Mouse (Mus musculus) C2C12 (cell line): ENCODE measurements at regions not wholly inside any gene's neighbourhood (a gene's known extent, or its start where the extent isn't known, plus 50 kb on each side); places are given as distances from the start of the nearest gene placed in this dataset.

ENCODE experiments used
- CEBPB ChIP-seq: IDR thresholded peaks from one replicate; pipeline ENCODE4 v1.6.1; 2011; ENCODE audit warnings: low read depth, mild to moderate bottlenecking, control low read depth, moderate library complexity
- CTCF ChIP-seq: IDR thresholded peaks from one replicate; pipeline ENCODE4 v1.5.1; 2011; ENCODE audit not compliant: control insufficient read depth, insufficient read depth, insufficient read length
- MAX ChIP-seq: IDR thresholded peaks from one replicate; pipeline ENCODE4 v1.6.1; 2011; ENCODE audit warnings: mild to moderate bottlenecking, control low read depth
- MYOD1 ChIP-seq: IDR thresholded peaks from one replicate; pipeline ENCODE4 v1.6.1; 2011; ENCODE audit warnings: low read depth; ENCODE audit not compliant: control insufficient read depth, insufficient read length
- MYOG ChIP-seq: IDR thresholded peaks from one replicate; pipeline ENCODE4 v1.6.1; 2011; ENCODE audit not compliant: control insufficient read depth, insufficient read length; ENCODE audit errors: extremely low read depth
- USF1 ChIP-seq: IDR thresholded peaks from one replicate; pipeline ENCODE4 v1.6.1; 2011; ENCODE audit warnings: low read depth, mild to moderate bottlenecking, control low read depth, moderate library complexity

DNA sequence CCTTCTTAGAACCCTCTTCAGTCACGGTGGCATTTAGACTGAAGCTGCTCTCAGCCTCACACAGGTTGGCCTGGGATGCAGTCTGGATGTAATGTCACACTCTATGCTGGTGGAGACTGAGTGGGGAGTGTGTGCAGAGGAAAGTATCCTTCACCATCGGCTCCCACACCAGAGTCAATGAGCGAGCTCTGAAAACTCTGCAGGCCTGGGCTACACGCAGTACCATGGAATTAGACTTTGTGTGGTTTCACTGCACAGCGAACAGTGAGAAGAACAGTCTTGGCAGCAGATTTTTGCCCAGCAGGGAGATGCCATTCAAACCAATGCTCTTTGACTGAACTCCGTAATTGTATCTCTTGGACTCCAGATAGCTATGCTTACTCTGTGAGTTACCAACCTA, 142.8 kb upstream of the Gadl1 start:
- TF ChIP-seq MYOD1: no peak
- TF ChIP-seq CTCF: no peak
- no peak for TF ChIP-seq MYOG
- TF ChIP-seq CEBPB: no peak
- no peak for TF ChIP-seq USF1
- TF ChIP-seq MAX: no peak
